Mouse (Mus musculus) heart, embryonic 16.5 days (tissue): ENCODE measurements around the gene Gpr137. TPM values are rescaled to one million over a fixed set of nuclear protein-coding genes. Genes with fewer than 3 reads are reported as not detected.

ENCODE experiments used
- ATAC-seq: fragments of 200-750 bp; cut with Nextera tagmentation; replicated peaks from 2 replicates; pipeline ENCODE4 v1.8.0; 2017; ENCODE audit warnings: moderate number of reproducible peaks; ENCODE audit not compliant: insufficient read depth, low FRiP score; ENCODE audit errors: extremely low read depth
- H3K27ac ChIP-seq: fragments of 300-500 bp; sonication (generic); 2 replicates; pipeline ENCODE4 v1.5.1; 2014; ENCODE audit warnings: mild to moderate bottlenecking, low read length, control low read depth, moderate library complexity
- H3K27me3 ChIP-seq: fragments of 300-500 bp; sonication (generic); 2 replicates; pipeline ENCODE4 v1.6.1; 2014; ENCODE audit warnings: low read length, mixed read lengths; ENCODE audit not compliant: control insufficient read depth, insufficient read depth
- H3K36me3 ChIP-seq: fragments of 300-500 bp; sonication (generic); 2 replicates; pipeline ENCODE4 v1.6.1; 2014; ENCODE audit not compliant: control insufficient read depth, insufficient read depth
- H3K4me1 ChIP-seq: fragments of 300-500 bp; sonication (generic); 2 replicates; pipeline ENCODE4 v1.6.1; 2014; ENCODE audit warnings: low read length, mixed read lengths; ENCODE audit not compliant: control insufficient read depth, insufficient read depth
- H3K4me2 ChIP-seq: fragments of 300-500 bp; sonication (generic); 2 replicates; pipeline ENCODE4 v1.6.1; 2014; ENCODE audit warnings: low read depth, mild to moderate bottlenecking, control low read depth, low read length
- H3K4me3 ChIP-seq: fragments of 300-500 bp; sonication (generic); 2 replicates; pipeline ENCODE4 v1.5.1; 2014; ENCODE audit warnings: mild to moderate bottlenecking, control low read depth, low read length
- H3K9ac ChIP-seq: fragments of 300-500 bp; sonication (generic); 2 replicates; pipeline ENCODE4 v1.6.1; 2014; ENCODE audit warnings: low read length, control low read depth
- H3K9me3 ChIP-seq: fragments of 300-500 bp; sonication (generic); replicated peaks from 2 replicates; pipeline ENCODE4 v1.6.1; 2016; ENCODE audit warnings: low read length; ENCODE audit not compliant: control insufficient read depth
- WGBS: fragments of 180-500 bp; shearing (Covaris S2); extraction: QIAGEN DNeasy Blood & Tissue Kit; methylation state at CpG from one replicate; pipeline ENCODE4 v1.1.7; 2014; 5-methylcytosine and 5-hydroxymethylcytosine counted together
- polyA plus RNA-seq: library from polyadenylated mRNA; unstranded; fragments of >200 nt; fragmentation: Nextera tagmentation; extraction: Ambion mirVana; gene quantifications from 2 replicates; pipeline ENCODE4 v1.2.1, GENCODE M21; 2015

The Gpr137 gene
- polyA plus RNA-seq, 1 experiment from 2014 or later, result 20.8 TPM

GRCm38 (mm10) chr19:6940396-6941351, 1.6 kb downstream of the Gpr137 start:
- 19% methylated on average over 28 of the region's 29 CpGs for WGBS
- ATAC-seq, result no peak
- H3K36me3 ChIP-seq, result no peaks in the 10 kb centered on the region
- peak overlapping the region; percentile 85 for H3K4me3 ChIP-seq
- peaks cover 18% of the 10 kb centered on the region for H3K4me1 ChIP-seq
- peak overlapping the region; percentile 50; the same call in 1 of the 2 replicates for H3K27ac ChIP-seq
- peak overlapping the region; percentile 91 for H3K4me2 ChIP-seq
- H3K9me3 ChIP-seq, result no peaks in the 10 kb centered on the region
- H3K9ac ChIP-seq, result peak overlapping the region; percentile 84
- H3K27me3 ChIP-seq, result peaks cover 5% of the 10 kb centered on the region; the same call in 1 of the 2 replicates

- Histone ChIP-seq H3K27ac (no peak overlapping the region), H3K4me2 (no peak overlapping the region), H3K4me1 (peaks cover 18% of the 10 kb centered on the region), H3K9me3 (no peaks in the 10 kb centered on the region), H3K27me3 (peaks cover 15% of the 10 kb centered on the region), H3K4me3 (no peak overlapping the region), H3K36me3 (no peaks in the 10 kb centered on the region), H3K9ac (peak overlapping the region; percentile 10; the same call in 1 of the 2 replicates)
- 87% methylated on average over 20 of the region's 20 CpGs for WGBS
- ATAC-seq, result no peak
Measured at GRCm38 (mm10) chr19:6939106-6940002, 2.9 kb downstream of the Gpr137 start.

- H3K9ac ChIP-seq, result no peak overlapping the region
- H3K4me3 ChIP-seq, result no peak overlapping the region
- no peak overlapping the region for H3K27ac ChIP-seq
- peaks cover 26% of the 10 kb centered on the region for H3K27me3 ChIP-seq
- no peak overlapping the region for H3K4me2 ChIP-seq
- no peaks in the 10 kb centered on the region for H3K9me3 ChIP-seq
- peaks cover 24% of the 10 kb centered on the region for H3K4me1 ChIP-seq
- no peaks in the 10 kb centered on the region for H3K36me3 ChIP-seq
- 78% methylated on average over 16 of the region's 16 CpGs for WGBS
- no peak for ATAC-seq
Measured at GRCm38 (mm10) chr19:6937541-6938465, 4.5 kb downstream of the Gpr137 start.

GRCm38 (mm10) chr19:6936299-6936698, 6.0 kb downstream of the Gpr137 start:
- Histone ChIP-seq H3K4me3 (no peak overlapping the region), H3K27me3 (peaks cover 40% of the 10 kb centered on the region), H3K4me2 (no peak overlapping the region), H3K9me3 (no peaks in the 10 kb centered on the region), H3K36me3 (no peaks in the 10 kb centered on the region), H3K4me1 (peaks cover 22% of the 10 kb centered on the region), H3K27ac (no peak overlapping the region), H3K9ac (no peak overlapping the region)
- WGBS, result 16% methylated on average over 3 of the region's 3 CpGs
- ATAC-seq, result no peak

- H3K4me1 ChIP-seq, result peaks cover 10% of the 10 kb centered on the region
- H3K9ac ChIP-seq, result peak within 1 kb of the TSS; percentile 49
- H3K4me3 ChIP-seq, result peak within 1 kb of the TSS; percentile 48
- no peaks in the 10 kb centered on the region for H3K36me3 ChIP-seq
- H3K9me3 ChIP-seq, result no peaks in the 10 kb centered on the region
- 9% methylated on average over 23 of the region's 23 CpGs for WGBS
- peaks cover 48% of the 10 kb centered on the region for H3K27me3 ChIP-seq
- no peak within 1 kb of the TSS for H3K27ac ChIP-seq
- peak within 1 kb of the TSS; percentile 80 for H3K4me2 ChIP-seq
- no peak for ATAC-seq
Measured at GRCm38 (mm10) chr19:6934195-6934977, 7.9 kb downstream of the Gpr137 start, which contains the start of gene Kcnk4. Kcnk4 (minus strand) TSS chr19:6934515.

- H3K9ac ChIP-seq, result peak overlapping the region; percentile 49
- no peaks in the 10 kb centered on the region for H3K9me3 ChIP-seq
- peak; percentile 64 for ATAC-seq
- H3K4me2 ChIP-seq, result peak overlapping the region; percentile 80
- H3K27ac ChIP-seq, result no peak overlapping the region
- WGBS, result 5% methylated on average over 58 of the region's 58 CpGs
- peaks cover 10% of the 10 kb centered on the region for H3K4me1 ChIP-seq
- H3K4me3 ChIP-seq, result peak overlapping the region; percentile 48
- H3K27me3 ChIP-seq, result peaks cover 51% of the 10 kb centered on the region
- no peaks in the 10 kb centered on the region for H3K36me3 ChIP-seq
Measured at GRCm38 (mm10) chr19:6933436-6934194, 8.7 kb downstream of the Gpr137 start.

GRCm38 (mm10) chr19:6933102-6933435, 9.2 kb downstream of the Gpr137 start:
- H3K9ac ChIP-seq, result no peak overlapping the region; the same call in 1 of the 2 replicates
- no peaks in the 10 kb centered on the region for H3K9me3 ChIP-seq
- H3K4me2 ChIP-seq, result peak overlapping the region; percentile 80
- WGBS, result 29% methylated on average over 4 of the region's 4 CpGs
- no peaks in the 10 kb centered on the region for H3K36me3 ChIP-seq
- no peak for ATAC-seq
- H3K27me3 ChIP-seq, result peaks cover 53% of the 10 kb centered on the region
- peak overlapping the region; percentile 48; the same call in 1 of the 2 replicates for H3K4me3 ChIP-seq
- H3K27ac ChIP-seq, result no peak overlapping the region
- peaks cover 10% of the 10 kb centered on the region for H3K4me1 ChIP-seq
